In genomic region chr6:13696882-13697281, GRCm38 (mm10) we compare ENCODE assay signal across 27 mouse cellular contexts.
"Had no signal": no experiment of that assay in that cellular context is flagged by ENCODE, and none has a peak within 500 bp of the region (broad histone marks: within the 10 kb centered on the region; RNA-seq: fewer than 3 reads in every experiment).

No protein-coding gene starts in this region.

- DNase-seq: gastrocnemius, adult 2 months; gastrocnemius, postnatal 10 days; gastrocnemius, postnatal 25 days; heart, adult 11 months; heart, adult 2 months; heart, postnatal 14 days; heart, postnatal 36 days; kidney, adult 11 months; kidney, adult 2 months; kidney, adult 9 months; kidney, postnatal 14 days; kidney, postnatal 36 days; layer of hippocampus, adult 9-11 months; layer of hippocampus, postnatal 36 days; left cerebral cortex, postnatal 4 days had no signal

- H3K9ac ChIP-seq: heart, embryonic 13.5 days; heart, embryonic 15.5 days; hindbrain, embryonic 13.5 days; hindbrain, embryonic 15.5 days; kidney, embryonic 15.5 days; limb, embryonic 13.5 days; limb, embryonic 15.5 days; liver, embryonic 12.5 days had no signal

- H3K27ac ChIP-seq: gastrocnemius, adult 2 months; heart, adult 2 months; heart, embryonic 13.5 days; heart, embryonic 15.5 days; hindbrain, embryonic 13.5 days; hindbrain, embryonic 15.5 days; hindbrain, postnatal 0 days; kidney, embryonic 15.5 days; kidney, postnatal 0 days; limb, embryonic 13.5 days; limb, embryonic 15.5 days; liver, embryonic 12.5 days had no signal

- ATAC-seq: hindbrain, postnatal 0 days; intestine, embryonic 16.5 days; liver, embryonic 12.5 days had no signal

- H3K36me3 ChIP-seq: heart, embryonic 13.5 days; heart, embryonic 15.5 days; hindbrain, embryonic 13.5 days; hindbrain, embryonic 15.5 days; kidney, embryonic 15.5 days; limb, embryonic 13.5 days; limb, embryonic 15.5 days; liver, embryonic 12.5 days had no signal

- H3K4me2 ChIP-seq: heart, embryonic 11.5 days; heart, embryonic 13.5 days; heart, embryonic 15.5 days; hindbrain, embryonic 13.5 days; hindbrain, embryonic 15.5 days; kidney, embryonic 15.5 days; limb, embryonic 13.5 days; limb, embryonic 15.5 days; liver, embryonic 12.5 days had no signal

- H3K27me3 ChIP-seq: heart, embryonic 13.5 days; heart, embryonic 15.5 days; hindbrain, embryonic 13.5 days; hindbrain, embryonic 15.5 days; kidney, embryonic 15.5 days; limb, embryonic 13.5 days; limb, embryonic 15.5 days; liver, embryonic 12.5 days had no signal

- H3K4me1 ChIP-seq: heart, embryonic 13.5 days; heart, embryonic 15.5 days; hindbrain, embryonic 13.5 days; hindbrain, embryonic 15.5 days; kidney, embryonic 15.5 days; limb, embryonic 13.5 days; limb, embryonic 15.5 days; liver, embryonic 12.5 days had no signal

- H3K9me3 ChIP-seq: heart, embryonic 13.5 days; heart, embryonic 15.5 days; hindbrain, embryonic 13.5 days; hindbrain, embryonic 15.5 days; kidney, embryonic 15.5 days; limb, embryonic 13.5 days; limb, embryonic 15.5 days; liver, embryonic 12.5 days had no signal

- H3K4me3 ChIP-seq: gastrocnemius, adult 2 months; heart, adult 2 months; heart, embryonic 13.5 days; heart, embryonic 15.5 days; hindbrain, embryonic 13.5 days; hindbrain, embryonic 15.5 days; kidney, embryonic 15.5 days; limb, embryonic 13.5 days; limb, embryonic 15.5 days; liver, embryonic 12.5 days had no signal
